Mouse (Mus musculus) heart, adult 2 months (tissue): Measurements from ENCODE around the gene Slc7a1. TPM values are rescaled to one million over a fixed set of nuclear protein-coding genes. Genes with fewer than 3 reads are reported as not detected.

Experiments
- DNase-seq, 2 experiments: peaks; one replicate each; pipeline ENCODE4 v3.0.0; 2021
- H3K27ac ChIP-seq: fragments of 200-600 bp; 2 replicates; pipeline ENCODE4 v1.8.1; 2022
- H3K27me3 ChIP-seq: fragments of 200-500 bp; 2 replicates; pipeline ENCODE4 v1.6.1; 2012; ENCODE audit warnings: mild to moderate bottlenecking, low read length, inconsistent platforms, mixed read lengths; ENCODE audit not compliant: control insufficient read depth, insufficient read depth
- H3K36me3 ChIP-seq: fragments of 200-500 bp; 2 replicates; pipeline ENCODE4 v1.6.1; 2012; ENCODE audit warnings: low read length, inconsistent platforms; ENCODE audit not compliant: control insufficient read depth, insufficient read depth
- H3K4me1 ChIP-seq: fragments of 200-500 bp; 2 replicates; pipeline ENCODE4 v1.6.1; 2011; ENCODE audit warnings: low read length; ENCODE audit not compliant: control insufficient read depth, insufficient read depth
- H3K4me3 ChIP-seq: fragments of 200-600 bp; 2 replicates; pipeline ENCODE4 v1.8.1; 2022
- H3K79me2 ChIP-seq: fragments of 200-500 bp; replicated peaks from 2 replicates; pipeline ENCODE4 v1.6.1; 2012; ENCODE audit warnings: mild to moderate bottlenecking, inconsistent platforms, low read length, moderate library complexity, mixed read lengths; ENCODE audit not compliant: control insufficient read depth, insufficient read depth
- H3K9ac ChIP-seq: fragments of 200-500 bp; 2 replicates; pipeline ENCODE4 v1.6.1; 2012; ENCODE audit warnings: low read depth, mild to moderate bottlenecking, control low read depth, inconsistent platforms, low read length, mixed read lengths
- CTCF ChIP-seq: fragments of 200-600 bp; IDR thresholded peaks from 2 replicates; pipeline ENCODE4 v1.8.1; 2022; ENCODE audit warnings: antibody characterized with exemption, mild to moderate bottlenecking, moderate library complexity
- EP300 ChIP-seq: fragments of 200-500 bp; IDR thresholded peaks from 2 replicates; pipeline ENCODE4 v1.6.1; 2011; ENCODE audit warnings: low read depth, low read length, control low read depth; ENCODE audit not compliant: insufficient read depth
- POLR2A ChIP-seq: fragments of 200-500 bp; IDR thresholded peaks from 2 replicates; pipeline ENCODE4 v1.6.1; 2011; ENCODE audit warnings: mild to moderate bottlenecking, low read depth, low read length, control low read depth; ENCODE audit not compliant: insufficient read depth
- WGBS: fragments of 180-500 bp; shearing (Covaris S2); methylation state at CpG from one replicate; pipeline ENCODE4 v1.1.7; 2018; 5-methylcytosine and 5-hydroxymethylcytosine counted together
- intact Hi-C: fragments of 180-260 bp; cut with DNase I; formaldehyde crosslinking; loops from one replicate; pipeline ENCODE4 v1.15.1; 2025
- polyA plus RNA-seq: library from polyadenylated mRNA; depleted of rRNA; stranded (reverse); fragments of >200 nt; gene quantifications from 2 replicates; pipeline ENCODE4 v1.2.3, GENCODE M21; 2012
- total RNA-seq, 2 experiments: library from RNA; stranded (reverse); gene quantifications; 2 replicates each; pipeline ENCODE4 v1.2.3; 2021

The Slc7a1 gene
- total and polyA plus RNA-seq, 3 experiments: 10.9 to 14.4 (median 14.0) TPM

- no peak overlapping the region for H3K27ac ChIP-seq
- H3K4me1 ChIP-seq: 0 out of 2 replicates have a peak, but pooled peaks cover 1% of the 10 kb centered on the region
- intact Hi-C loops: loop anchor here (5.0 kb wide), 1 partner anchor 56 kb away; no protein-coding TSS in a partner anchor
- no peaks in the 10 kb centered on the region for H3K79me2 ChIP-seq
- no peak for DNase-seq
- WGBS: 59% methylated on average over 6 of the region's 6 CpGs
- TF ChIP-seq EP300: no peak
- TF ChIP-seq CTCF: no peak
- TF ChIP-seq POLR2A: no peak
- no peaks in the 10 kb centered on the region for H3K36me3 ChIP-seq
- H3K4me3 ChIP-seq: no peak overlapping the region; the same call in 1 of the 2 replicates
- H3K9ac ChIP-seq: no peak overlapping the region
- no peaks in the 10 kb centered on the region for H3K27me3 ChIP-seq
Observed at GRCm38 (mm10) chr5:148398451-148398765, 1.3 kb downstream of the Slc7a1 start.

GRCm38 (mm10) chr5:148397911-148398310, 1.8 kb downstream of the Slc7a1 start:
- no peak for DNase-seq
- no peak overlapping the region for H3K27ac ChIP-seq
- 0 out of 2 replicates have a peak, but pooled peaks cover 1% of the 10 kb centered on the region for H3K4me1 ChIP-seq
- no peak overlapping the region for H3K4me3 ChIP-seq
- TF ChIP-seq EP300 (no peak), CTCF (no peak), POLR2A (no peak)
- H3K79me2 ChIP-seq: no peaks in the 10 kb centered on the region
- 86% methylated on average over 5 of the region's 5 CpGs for WGBS
- no peak overlapping the region for H3K9ac ChIP-seq
- H3K36me3 ChIP-seq: no peaks in the 10 kb centered on the region
- intact Hi-C loops: loop anchor here (5.0 kb wide), 1 partner anchor 56 kb away; no protein-coding TSS in a partner anchor
- no peaks in the 10 kb centered on the region for H3K27me3 ChIP-seq

DNA sequence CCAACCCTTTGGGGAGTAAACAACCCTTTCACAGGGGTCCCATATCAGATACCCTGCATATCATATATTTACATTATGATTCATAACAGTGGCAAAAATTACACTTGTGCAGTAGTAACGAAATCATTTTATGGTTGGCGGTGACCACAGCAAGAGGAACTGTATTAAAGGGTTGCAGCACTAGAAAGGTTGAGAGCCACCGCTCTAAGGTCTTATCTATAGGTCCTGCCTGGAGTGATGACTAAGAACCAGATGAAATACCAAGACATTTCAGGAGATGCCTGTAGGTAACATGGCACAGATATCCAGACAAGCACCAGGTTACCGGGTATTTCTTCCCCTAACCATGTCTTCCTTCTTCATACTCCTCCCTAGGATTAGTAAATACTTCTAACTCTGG, 2.3 kb downstream of the Slc7a1 start:
- no peaks in the 10 kb centered on the region for H3K36me3 ChIP-seq
- no peak overlapping the region for H3K9ac ChIP-seq
- H3K4me1 ChIP-seq: 0 out of 2 replicates have a peak, but pooled peaks cover 1% of the 10 kb centered on the region
- intact Hi-C loops: loop anchor here (5.0 kb wide), 1 partner anchor 55 kb away; no protein-coding TSS in a partner anchor
- TF ChIP-seq POLR2A (no peak), EP300 (no peak), CTCF (no peak)
- no peaks in the 10 kb centered on the region for H3K27me3 ChIP-seq
- H3K4me3 ChIP-seq: no peak overlapping the region
- 93% methylated on average over 4 of the region's 4 CpGs for WGBS
- H3K79me2 ChIP-seq: no peaks in the 10 kb centered on the region
- H3K27ac ChIP-seq: no peak overlapping the region
- no peak for DNase-seq

DNA sequence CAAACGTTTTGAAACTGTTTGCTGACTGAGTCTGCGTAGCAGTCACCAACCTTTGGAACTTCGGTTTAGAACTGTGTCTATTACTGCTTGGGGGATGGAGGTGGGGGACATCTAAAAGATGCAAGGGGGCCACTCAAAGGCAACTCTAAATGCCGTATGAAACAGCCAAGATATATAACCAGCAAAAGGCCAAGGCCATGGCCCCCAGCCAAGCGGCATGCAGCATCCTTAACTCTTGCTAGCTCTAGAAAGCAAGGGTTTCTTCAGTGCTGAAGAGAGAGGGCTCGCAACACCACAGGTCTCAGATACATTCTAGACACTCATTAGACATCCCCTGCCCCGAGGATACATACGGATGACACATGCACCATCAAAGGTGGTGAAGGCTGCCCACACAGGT, 6.4 kb downstream of the Slc7a1 start:
- DNase-seq: no peak
- Histone ChIP-seq H3K36me3 (no peaks in the 10 kb centered on the region), H3K9ac (no peak overlapping the region), H3K4me3 (no peak overlapping the region), H3K27me3 (no peaks in the 10 kb centered on the region), H3K4me1 (no peaks in the 10 kb centered on the region), H3K27ac (no peak overlapping the region), H3K79me2 (no peaks in the 10 kb centered on the region)
- WGBS: 86% methylated on average over 8 of the region's 8 CpGs
- intact Hi-C loops: no loop called here
- no peak for TF ChIP-seq POLR2A
- no peak for TF ChIP-seq EP300
- TF ChIP-seq CTCF: no peak

DNA sequence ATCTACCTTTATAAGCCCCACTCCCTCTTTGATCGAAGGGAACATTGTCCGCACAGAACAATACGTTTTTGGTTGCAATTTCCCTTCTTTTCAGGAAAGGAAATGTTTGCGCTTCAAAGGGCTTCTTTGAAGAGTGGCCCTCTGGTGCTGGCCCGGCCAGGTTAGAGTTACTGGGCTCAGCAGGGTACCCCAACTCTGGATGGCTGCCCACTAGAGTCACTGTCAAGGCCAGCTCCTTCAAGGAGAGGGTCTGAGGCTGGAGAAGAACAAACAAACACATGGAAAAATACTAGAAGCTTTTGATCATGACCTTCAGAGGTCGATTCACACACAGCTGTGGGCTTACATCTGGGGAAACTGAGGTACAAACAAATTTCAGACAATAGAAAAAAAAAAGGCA, 6.9 kb downstream of the Slc7a1 start:
- intact Hi-C loops: no loop called here
- no peaks in the 10 kb centered on the region for H3K27me3 ChIP-seq
- WGBS: 73% methylated on average over 6 of the region's 6 CpGs
- no peaks in the 10 kb centered on the region; the same call in 1 of the 2 replicates for H3K4me1 ChIP-seq
- H3K27ac ChIP-seq: no peak overlapping the region
- H3K4me3 ChIP-seq: no peak overlapping the region
- no peaks in the 10 kb centered on the region for H3K36me3 ChIP-seq
- H3K9ac ChIP-seq: no peak overlapping the region
- DNase-seq: no peak
- TF ChIP-seq CTCF: no peak
- TF ChIP-seq EP300: no peak
- TF ChIP-seq POLR2A: no peak
- H3K79me2 ChIP-seq: no peaks in the 10 kb centered on the region

DNA sequence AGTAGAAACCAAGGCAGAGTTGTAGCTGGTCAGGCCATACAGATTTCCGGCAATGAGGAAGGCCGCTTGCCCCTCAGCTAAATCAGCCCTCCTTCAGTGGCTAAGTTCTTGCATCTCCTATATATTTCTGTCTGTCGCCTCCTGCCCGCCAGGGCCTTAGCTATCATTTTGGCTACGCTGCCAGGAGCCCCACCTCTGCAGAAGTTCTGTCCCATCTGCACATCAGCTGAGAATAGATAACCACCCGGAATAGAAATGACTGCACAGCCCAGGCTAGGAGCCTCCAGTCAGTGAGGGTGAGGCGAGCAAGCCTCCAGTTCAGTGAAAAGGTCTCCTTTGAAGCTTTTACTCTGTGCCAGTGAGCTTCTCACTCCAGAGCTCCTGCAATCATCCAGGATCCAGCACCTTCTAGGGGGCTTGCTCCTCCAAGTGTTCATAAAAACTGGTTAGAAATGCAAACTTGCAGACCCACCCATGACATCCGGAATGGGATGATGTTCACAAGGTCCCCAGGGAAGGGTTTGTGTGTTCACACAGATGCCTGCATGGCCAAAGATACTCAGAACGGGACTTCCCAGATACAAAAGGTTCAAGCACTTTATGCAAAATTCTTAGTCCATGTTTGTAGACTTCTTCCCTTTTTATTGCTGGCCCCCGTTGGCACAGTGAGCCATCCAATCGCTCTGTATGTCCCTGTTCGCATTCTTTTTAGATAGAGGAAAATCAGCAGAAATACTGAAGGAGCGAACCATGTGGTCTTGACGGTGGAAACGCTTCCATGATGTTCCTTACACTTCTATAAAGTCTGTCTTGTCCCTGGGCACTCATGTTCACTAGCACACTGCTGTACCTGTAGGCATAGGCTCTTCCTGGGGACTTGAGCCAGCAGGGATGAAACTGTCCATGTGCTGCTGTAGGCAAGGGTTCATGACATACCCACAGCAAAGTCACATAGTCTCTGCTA, 10.4 kb downstream of the Slc7a1 start:
- H3K36me3 ChIP-seq: no peaks in the 10 kb centered on the region
- WGBS: 77% methylated on average over 15 of the region's 15 CpGs
- intact Hi-C loops: no loop called here
- H3K27me3 ChIP-seq: no peaks in the 10 kb centered on the region
- DNase-seq: no peak
- TF ChIP-seq CTCF (no peak), EP300 (no peak), POLR2A (no peak)
- no peak overlapping the region for H3K4me3 ChIP-seq
- no peak overlapping the region for H3K27ac ChIP-seq
- no peaks in the 10 kb centered on the region; the same call in 1 of the 2 replicates for H3K4me1 ChIP-seq
- no peaks in the 10 kb centered on the region for H3K79me2 ChIP-seq
- no peak overlapping the region for H3K9ac ChIP-seq
